Mouse (Mus musculus) MEL (cell line): ENCODE data around the gene Cadps.

Experiments
- CHD2 ChIP-seq: IDR thresholded peaks from 2 replicates; pipeline ENCODE4 v1.6.1; 2011; ENCODE audit warnings: low read length, improper control_type of control experiment
- CTCF ChIP-seq, 3 experiments: IDR thresholded peaks in 2 of 3; conservative IDR thresholded peaks in 1 of 3; 2 replicates each; pipeline ENCODE4 v1.5.1; 2011 to 2012; ENCODE audit warnings: low read length in 3 of 3, low read depth in 2 of 3, mild to moderate bottlenecking in 2 of 3, improper control_type of control experiment in 1 of 3, inconsistent platforms in 1 of 3, mixed read lengths in 1 of 3, moderate library complexity in 1 of 3; ENCODE audit not compliant: control insufficient read depth in 1 of 3, insufficient read depth in 1 of 3, poor library complexity in 1 of 3, severe bottlenecking in 1 of 3
- E2F4 ChIP-seq: IDR thresholded peaks from 2 replicates; pipeline ENCODE4 v1.6.1; 2011; ENCODE audit warnings: low read depth, low read length, improper control_type of control experiment, borderline replicate concordance
- EP300 ChIP-seq, 2 experiments: IDR thresholded peaks; 2 replicates each; pipeline ENCODE4 v1.6.1; 2011; ENCODE audit warnings: improper control_type of control experiment in 2 of 2, low read length in 2 of 2, low read depth in 1 of 2, mild to moderate bottlenecking in 1 of 2
- ETS1 ChIP-seq: IDR thresholded peaks from 2 replicates; pipeline ENCODE4 v1.6.1; 2012; ENCODE audit warnings: low read depth, mild to moderate bottlenecking, inconsistent platforms, low read length, improper control_type of control experiment, moderate library complexity
- MAZ ChIP-seq: IDR thresholded peaks from 2 replicates; pipeline ENCODE4 v1.6.1; 2012; ENCODE audit warnings: low read depth, mild to moderate bottlenecking, inconsistent platforms, low read length, improper control_type of control experiment
- TCF12 ChIP-seq: IDR thresholded peaks from 2 replicates; pipeline ENCODE4 v1.6.1; 2014; ENCODE audit warnings: low read depth, mild to moderate bottlenecking, inconsistent platforms, low read length, improper control_type of control experiment, moderate library complexity
- ZC3H11A ChIP-seq: IDR thresholded peaks from 2 replicates; pipeline ENCODE4 v1.6.1; 2012; ENCODE audit warnings: low read depth, mild to moderate bottlenecking, inconsistent platforms, low read length, improper control_type of control experiment
- ZNF384 ChIP-seq: IDR thresholded peaks from 2 replicates; pipeline ENCODE4 v1.6.1; 2012; ENCODE audit warnings: low read depth, mild to moderate bottlenecking, inconsistent platforms, low read length, improper control_type of control experiment

DNA sequence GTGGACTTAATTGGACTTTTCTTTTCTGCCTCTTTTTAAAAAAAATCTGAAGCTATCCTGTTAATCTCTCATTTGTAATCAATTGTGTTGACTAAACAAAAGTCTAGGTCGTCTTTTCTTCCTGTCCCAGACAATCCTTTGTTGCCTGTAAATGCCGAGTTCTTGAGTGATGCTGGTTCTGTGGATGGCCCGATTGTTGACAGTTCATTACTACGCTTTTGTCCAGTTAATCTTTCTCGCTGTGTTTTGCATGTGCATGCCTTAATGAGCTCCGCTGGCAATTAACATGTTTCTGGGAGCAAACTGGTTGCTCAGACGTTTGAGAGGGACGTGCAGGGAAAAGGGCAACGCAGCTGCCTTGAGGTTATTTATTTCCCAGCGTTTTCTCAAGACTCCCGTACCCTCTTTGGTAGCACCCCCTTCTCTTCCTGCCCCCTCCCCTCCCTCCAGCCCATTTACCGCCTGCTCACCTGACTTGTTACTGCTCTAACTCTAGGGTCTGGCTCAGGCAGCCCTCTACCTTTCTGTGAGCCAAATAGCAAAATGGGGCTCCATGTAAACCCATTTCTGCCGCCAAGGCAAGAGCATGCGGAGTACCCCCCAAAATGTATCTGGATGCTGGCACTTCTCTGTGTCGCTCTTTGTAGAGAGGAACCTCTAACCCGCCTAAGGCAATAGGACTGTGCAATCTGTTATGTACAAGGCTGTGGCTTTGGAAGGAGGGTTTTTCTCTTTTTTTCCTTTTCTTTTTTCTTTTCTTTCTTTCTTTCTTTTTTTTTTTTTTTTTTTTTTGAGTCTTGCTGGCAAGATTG, 484.7 kb downstream of the Cadps start:
- TF ChIP-seq ZNF384 (no peak), CTCF (IDR thresholded peaks at IDR 0.05 in 2 of 3, conservative IDR thresholded peaks at IDR 0.05 in 1 of 3; ENCODE audit: control insufficient read depth in 1 of 3, insufficient read depth in 1 of 3, low read depth in 2 of 3, low read length in 3 of 3, poor library complexity in 1 of 3, severe bottlenecking in 1 of 3) (no peak), ETS1 (no peak), E2F4 (no peak), MAZ (no peak), ZC3H11A (no peak), EP300 (IDR thresholded peaks at IDR 0.05; ENCODE audit: low read depth in 1 of 2, low read length in 2 of 2) (no peak), TCF12 (no peak), CHD2 (no peak)
